Mouse (Mus musculus) right cerebral cortex, adult 2 months (tissue): ENCODE measurements around the gene Dact2.

Experiments used
- DNase-seq, 2 experiments: peaks; one replicate each; pipeline ENCODE4 v3.0.0; 2021 to 2022; ENCODE audit warnings: low spot score in 2 of 2

Gene Dact2

DNA sequence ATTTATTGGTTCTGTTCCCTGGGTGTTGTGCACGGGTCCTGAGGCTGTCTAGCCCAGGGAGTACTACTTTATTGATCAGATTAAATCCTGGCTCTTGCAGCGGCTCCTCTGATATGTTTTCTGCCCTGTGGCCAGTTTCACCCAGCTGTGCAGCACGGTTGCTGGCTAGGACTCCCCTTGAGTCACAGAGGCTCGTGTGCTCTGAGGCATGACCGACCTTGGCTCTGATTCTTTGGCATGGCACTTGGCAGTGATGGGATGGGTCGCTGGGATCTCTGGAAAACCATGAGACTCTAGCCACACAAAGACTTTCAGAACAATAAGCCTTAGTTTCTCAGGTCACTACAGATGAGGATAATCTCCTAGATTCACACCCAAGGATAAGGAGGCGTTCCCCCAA, 8.7 kb upstream of the Dact2 start:
- DNase-seq = no peak

DNA sequence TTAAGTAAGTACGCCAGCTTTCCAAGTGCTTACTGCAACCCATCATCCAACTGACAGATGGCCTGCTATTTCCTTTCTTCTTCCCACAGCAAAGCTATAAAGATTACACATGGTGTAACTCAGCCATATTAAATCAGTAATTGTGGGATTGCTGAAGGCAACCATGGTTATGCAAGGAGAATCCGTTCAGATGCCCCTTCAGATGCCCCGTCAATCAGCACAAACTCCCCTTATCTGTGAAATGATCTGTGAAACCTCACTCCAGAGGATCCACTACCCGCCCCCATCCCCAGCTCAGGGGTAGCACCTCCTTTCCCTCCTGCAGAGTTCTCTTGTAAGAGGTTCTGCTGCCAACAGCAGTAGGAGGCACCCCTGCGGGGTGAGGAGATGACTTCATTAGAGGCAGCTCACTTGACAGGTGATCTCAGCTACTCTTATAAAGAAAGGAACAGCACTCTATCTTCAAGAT, 3.0 kb upstream of the Dact2 start:
- DNase-seq = peak; percentile 56 to 66

DNA sequence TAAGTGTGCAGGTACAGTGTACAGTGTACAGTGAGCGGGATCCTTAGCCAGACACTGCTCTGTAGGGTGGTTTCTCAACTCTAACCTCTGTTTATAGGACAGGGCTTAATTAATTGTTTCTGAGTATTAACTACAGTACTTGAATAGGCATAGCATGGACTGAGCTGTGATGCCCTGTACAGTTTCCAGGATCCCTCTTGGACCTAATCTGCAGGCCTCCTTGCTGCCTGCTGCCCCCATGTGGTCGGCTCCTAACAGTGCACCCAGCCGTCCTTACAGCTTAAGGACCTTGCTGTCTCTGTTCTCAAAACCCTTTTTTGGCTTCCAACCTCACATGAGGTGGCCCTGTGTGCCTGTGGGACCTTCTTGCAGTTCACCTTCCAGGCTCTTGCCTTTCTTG, 2.0 kb upstream of the Dact2 start:
- DNase-seq = peak; percentile 71 to 83

DNA sequence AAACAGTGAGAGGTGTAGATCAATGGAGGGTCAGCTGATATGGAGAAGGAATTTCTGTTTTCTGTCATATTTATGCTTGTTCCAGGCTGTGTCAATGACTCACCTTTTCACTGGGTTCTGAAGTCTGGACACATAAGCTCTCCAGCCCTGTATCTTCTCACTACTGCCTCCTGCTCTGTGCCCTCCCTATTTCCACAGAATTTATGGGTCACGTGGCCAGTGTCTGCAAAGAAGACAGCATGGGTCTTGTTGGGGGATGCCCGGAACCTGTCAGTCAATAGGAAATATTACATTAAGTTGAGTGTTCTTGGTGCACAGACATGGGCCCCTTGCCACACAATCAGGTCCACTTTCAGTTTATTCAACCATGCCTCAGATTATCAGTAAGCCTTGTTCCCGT, 1.1 kb upstream of the Dact2 start:
- DNase-seq = no peak

DNA sequence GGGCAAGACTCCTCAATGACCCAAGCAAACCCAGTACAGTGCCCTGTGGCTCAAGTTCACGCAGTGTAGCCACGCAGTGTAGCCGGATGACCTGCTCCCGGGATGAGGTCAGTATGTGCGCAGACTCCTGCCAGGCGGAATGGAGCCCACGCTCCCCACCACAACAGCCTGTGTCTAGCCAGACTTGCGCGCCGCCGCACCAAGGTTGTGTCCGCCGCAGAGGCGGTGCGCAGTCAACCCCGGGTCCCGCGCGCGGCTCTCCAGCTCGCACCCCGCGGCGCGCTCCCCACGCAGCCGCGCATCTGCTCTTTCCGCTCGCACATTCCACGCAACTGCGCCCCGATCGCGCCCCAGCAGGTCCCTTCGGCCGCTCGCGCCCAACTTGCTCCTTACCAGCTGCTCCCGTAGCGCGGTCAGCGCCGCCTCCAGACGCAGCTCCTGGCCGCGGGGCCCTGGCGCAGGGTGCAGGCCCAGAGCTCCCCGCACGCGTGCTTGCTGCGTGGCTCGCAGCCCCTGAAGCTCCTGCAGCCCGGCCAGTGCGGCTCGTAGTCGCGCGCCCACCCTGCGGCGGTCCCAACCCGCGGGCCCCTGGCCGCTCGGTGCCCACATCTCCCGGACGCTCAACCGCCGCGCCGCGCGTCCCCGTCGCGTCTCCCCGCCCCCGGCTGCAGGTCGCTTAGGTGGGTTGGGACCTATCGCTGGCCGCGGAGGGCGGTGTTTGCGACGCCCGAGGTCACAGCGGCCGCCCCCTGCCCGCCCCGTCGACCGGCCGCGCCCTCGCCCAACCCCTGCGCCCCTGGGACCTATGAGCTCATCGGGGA, 773 bp downstream of the Dact2 start:
- DNase-seq = peak; percentile 61 to 73

DNA sequence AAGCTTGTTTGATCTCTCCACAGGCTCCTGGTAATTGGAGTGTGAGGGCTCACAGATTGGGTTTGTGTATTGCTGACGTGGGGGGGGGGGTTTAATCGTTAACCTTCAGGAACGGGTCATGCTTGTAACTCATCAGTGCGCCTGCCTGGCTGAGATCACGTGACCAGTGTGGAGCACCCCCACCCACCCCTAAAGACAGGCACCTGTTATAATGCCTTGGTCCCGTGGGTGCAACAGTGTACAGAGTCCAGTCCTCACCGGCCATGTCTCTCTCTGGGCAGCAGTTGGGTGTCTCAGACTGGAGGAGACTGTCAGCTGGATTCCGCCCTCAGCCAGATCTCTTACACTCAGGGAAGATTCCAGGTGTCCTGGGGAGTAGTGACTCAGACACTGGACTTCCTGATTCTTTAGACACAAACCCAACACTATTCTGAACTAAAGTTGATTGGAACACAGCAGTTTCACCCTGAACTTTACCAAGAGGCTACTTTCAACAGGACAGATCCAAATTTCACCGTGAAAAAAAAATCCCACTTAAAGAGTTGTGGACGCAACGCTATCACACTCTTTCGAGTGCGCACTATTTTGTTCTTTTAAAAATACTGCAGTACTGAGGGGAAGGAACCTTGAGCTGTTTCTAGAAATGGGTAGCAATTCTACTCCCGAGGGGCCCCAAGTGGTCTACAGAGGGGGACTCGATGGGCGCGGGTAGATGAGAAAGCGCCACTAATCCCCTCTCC, 1.6 kb downstream of the Dact2 start:
- DNase-seq = peak; percentile 27 to 41

DNA sequence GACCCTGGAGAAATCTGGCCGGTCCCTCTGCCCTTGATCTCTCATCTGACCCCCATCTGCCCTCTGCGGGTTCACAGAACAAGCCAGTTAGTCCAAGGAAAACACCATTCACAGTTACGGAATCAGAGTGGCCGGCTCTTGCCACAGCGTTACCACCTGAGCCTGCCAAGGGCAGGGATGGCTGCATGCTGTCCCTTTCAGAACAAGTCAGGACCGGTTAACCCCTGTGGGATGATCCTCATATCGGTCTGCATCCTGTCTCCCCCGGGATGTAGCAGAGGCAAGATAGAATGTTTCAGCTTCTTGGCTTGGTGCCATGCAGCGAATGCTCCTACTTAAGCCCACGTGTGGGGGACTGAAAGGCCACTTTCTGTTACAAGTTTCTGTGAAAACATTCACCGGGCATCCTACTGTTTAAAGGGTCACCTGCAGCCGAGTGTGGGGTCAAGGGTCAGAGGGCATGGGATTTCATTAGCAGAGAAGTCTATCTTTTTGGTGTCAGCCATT, 2.8 kb downstream of the Dact2 start:
- peak in 1 of 2 experiments; percentile 40 for DNase-seq

DNA sequence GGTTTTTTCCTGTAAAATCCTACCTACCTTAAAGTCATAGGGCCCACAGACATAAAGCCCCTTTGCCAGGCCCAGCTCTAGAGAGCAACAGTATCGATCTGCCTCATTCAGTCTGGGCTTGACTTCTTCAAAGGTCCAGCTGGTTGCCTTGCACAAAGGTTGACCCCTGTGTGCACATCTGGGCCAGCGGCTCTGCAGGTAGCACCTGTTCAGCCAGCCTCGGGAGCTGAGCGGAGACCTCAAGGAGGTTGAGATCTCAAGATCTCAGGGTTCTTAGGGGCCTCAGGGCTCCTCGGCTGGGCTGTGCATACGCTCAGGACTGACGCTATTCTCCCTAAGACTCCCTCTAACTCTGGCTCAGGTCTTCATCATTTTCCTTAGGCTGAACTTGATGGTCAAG, 3.9 kb downstream of the Dact2 start:
- DNase-seq = no peak

DNA sequence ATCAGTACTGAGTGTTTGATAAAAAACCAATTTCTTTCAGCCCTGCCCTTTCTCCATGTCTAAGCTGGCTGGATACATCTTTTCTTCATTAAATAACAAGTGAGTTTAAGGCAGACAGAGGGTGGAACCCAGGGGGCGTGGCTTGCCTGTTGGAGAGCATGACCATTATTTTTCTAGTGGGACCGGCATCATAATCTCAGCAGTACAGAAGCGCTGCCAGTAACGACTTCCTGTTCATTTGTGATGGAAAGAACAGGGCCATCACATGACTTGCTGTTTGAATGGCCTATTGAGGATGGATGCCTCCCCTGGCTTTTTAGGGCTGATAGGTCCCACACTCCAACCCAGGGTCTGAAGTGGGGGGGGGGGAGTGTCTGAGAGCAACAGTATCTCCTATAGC, 4.5 kb downstream of the Dact2 start:
- no peak for DNase-seq

DNA sequence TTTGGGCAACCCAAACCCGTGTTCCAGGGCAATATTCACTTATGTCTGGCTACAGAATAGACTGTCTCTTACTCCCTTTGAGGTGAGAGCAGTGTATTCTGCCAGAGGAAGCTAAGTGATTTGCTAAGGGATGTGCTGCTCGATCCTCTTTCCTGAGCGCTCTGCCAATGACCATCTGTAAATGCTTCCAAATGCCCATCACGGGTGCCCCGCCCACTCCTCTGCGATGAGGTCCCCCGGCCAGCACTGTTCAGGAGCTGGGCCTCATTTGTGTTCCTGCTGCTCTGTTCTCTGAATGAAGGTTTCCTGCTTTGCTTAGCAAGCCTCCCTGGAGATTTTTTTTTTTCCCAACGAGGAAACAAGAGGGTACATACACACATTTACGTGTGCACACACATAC, 11.2 kb downstream of the Dact2 start:
- no peak for DNase-seq

DNA sequence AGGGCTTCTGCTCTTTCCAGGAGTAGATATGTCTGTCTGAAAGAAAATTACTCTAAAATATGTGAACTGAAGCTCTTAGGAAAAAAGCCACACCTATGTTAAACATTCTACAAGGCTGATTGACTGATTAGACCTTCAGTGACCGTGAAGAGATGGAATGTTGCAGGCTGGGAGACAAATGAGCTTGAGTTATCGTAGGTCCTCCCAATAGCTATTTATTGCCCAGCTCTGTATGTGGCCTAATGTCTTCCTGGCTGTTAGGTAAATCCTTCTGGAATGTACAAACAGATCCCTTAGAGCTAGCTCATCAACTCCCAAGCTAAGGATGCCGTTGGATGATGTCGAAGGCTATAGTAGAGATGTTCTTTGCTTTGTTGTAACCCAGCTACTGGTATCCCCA, 11.7 kb downstream of the Dact2 start:
- DNase-seq = no peak

DNA sequence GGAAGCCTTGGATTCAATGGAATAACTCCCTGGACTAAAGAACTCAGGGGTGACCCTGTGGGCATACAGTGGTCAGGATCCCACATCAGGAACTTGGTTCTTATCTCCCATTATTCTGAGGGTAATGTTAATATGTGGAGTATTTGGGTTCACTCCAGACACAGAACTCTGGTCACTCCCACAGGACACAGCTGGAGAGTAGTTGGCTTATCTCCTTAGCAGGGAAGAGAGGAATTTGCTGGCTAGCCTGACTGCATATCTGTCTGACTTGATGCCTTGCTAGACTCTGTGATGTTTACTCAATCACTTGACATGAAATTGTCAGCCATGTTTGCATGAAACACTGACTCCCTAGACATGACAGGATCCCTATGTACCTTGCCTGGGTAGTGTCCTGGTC, 15.6 kb downstream of the Dact2 start:
- no peak for DNase-seq

DNA sequence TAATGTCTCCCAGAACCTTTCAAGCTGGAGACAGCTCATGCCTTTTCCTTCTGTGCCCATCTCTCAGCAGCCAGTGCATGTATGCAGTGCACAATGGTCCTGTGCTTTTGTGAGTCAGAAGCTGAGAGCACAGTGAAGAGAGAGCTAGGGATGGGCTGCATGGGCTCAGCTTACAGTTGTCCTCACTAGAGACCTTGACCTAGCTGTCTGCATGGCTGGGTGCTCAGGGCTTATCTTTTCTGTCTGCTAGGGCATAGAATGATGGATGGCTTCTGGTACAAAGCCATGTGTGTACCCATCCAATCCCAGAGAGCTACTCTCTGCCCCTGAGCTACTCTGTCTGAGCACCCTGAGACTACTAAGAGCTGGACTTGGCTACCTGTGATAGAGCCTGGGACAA, 17.0 kb downstream of the Dact2 start:
- DNase-seq = no peak

DNA sequence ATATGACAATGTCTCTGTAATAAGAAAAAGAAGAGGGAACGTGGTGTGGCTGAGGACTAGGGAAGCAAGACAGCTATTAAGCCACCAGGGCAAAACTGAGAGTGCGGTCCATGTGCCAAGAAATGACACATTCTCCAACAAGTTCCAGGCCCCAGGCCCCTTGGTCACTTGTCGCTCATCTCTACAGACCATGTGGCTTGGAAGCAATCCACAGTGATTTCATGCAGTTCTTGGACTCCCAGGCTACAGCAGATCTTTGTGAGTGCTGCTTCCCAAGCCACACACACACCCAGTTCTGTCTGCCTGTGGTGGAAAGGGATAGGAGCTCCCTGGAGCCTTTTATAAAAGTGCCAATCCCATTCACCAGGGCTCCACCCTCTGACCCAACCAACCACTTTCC, 17.9 kb downstream of the Dact2 start:
- DNase-seq = no peak

DNA sequence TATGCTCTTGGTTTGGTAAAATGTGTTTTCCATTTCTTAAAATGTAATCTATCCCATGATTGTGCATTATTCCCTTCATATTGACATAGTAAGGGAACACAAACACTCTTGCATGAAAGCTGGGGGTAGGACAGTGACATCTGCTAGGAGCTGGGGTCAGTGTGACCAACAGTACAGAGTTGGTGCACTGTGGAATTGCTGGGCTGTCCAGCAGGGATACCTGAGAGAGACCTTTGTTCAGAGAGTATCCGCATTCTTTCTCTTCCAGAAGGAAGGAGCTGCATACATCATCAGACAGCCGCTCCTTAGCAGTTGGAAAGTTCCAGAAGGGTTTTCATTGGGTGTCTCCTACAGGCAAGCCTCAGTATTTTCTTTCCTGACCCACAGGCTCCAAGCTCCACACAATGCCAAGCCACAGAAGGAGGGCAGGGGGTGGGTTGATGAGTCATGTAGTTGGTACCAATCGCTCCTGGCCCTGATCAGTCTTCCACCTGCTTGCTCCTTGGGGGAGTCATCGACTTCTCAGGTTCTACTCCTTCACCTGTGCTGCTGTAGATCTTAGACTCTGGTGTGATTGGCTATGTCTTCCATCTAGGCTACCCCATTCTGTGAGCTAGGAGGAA, 19.8 kb downstream of the Dact2 start:
- DNase-seq = no peak

DNA sequence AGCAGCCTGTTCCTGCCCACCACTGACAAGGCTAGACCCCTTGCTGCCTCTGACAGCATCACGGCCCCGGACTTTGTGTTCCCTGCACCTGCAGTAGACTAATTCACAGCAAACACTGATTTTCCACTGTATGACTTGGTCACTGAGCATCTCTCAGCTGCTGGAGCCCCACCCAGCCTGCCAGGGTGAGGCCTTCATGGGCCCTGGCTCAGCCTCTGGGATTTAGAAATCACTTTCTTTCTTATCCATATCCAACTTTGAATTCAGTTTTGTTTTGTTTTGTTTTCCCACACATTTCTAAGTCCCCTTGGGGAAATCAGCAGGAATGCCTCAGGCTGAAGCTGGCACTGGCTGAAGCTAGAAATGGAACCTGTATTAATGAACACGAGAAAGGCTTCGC, 20.4 kb downstream of the Dact2 start:
- no peak for DNase-seq

DNA sequence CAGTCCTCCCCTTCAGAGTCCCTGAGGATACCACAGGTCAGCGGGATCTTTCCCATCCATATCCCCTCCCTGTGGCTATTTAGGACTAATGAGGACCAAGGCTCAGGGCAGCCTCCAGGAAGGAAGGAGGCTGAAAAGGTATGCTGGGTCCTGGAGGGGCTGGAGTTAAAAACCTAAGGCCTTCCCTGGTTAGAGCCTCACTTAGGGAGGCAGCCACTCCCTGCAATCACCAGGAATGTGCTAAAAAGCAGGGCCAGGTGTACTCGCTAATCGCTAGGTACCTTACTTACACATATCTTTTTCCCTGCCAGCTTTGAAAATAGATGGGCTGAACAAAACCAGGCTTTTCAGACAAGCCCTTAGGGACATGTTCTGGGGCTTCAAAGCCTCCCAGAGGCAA, 21.2 kb downstream of the Dact2 start:
- no peak for DNase-seq

DNA sequence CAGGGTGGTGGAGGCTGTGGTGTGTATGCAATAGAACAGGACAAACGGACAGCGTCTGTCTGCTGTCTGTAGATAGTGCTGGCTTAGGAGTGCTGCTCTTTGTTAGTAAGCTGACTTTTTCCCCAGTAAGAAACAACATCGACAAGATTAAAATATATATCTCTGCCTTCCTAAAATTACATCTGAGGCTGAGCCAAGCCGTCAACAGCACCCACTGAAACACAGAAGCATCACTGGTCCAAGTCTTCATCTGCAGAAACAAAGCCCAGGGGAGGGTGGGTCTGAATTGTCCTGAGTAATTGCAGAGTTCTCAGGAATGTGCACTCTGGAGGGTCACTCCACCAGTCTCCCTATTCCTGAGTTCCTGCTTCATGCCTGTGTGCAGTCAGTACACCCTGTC, 25.2 kb downstream of the Dact2 start:
- DNase-seq = no peak

DNA sequence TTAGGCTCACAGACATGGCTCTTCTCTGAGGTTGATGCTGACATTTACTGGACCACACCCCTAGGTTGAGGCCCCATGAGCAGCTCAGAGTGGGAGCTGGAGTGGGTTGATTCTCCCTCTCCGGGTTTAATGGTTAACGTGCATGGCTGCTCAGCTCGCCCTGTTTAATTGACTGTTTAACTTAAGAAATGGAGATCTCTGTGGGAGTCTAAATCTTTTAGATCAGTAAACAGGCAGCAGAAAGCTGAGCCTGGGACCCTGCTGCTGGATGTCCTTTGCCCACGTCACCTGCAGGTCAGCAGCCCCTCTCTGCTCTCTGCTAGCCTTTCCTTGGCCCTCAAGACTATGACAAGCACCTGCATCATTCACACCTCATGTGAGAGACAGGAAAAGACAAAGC, 25.6 kb downstream of the Dact2 start:
- DNase-seq = no peak

DNA sequence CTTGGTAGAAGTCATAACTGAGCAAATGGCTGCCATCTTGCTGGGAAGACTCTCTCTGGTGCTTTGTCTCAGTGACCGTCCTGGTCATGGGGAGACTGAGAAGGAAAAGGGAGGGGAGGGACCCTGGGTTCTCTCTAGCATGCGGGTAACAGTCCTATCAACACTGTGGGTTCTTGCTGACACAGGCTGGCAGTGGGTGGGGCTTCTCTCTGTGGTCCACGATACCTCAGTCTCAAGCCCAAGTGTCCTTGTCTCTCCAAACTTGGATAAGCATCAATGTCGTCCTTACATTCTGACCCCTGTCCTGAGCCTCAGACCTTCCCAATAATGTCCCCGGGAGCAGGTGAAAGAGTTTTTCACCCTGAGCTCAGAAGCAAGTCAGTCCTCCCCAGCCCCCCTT, 26.1 kb downstream of the Dact2 start:
- DNase-seq = no peak

DNA sequence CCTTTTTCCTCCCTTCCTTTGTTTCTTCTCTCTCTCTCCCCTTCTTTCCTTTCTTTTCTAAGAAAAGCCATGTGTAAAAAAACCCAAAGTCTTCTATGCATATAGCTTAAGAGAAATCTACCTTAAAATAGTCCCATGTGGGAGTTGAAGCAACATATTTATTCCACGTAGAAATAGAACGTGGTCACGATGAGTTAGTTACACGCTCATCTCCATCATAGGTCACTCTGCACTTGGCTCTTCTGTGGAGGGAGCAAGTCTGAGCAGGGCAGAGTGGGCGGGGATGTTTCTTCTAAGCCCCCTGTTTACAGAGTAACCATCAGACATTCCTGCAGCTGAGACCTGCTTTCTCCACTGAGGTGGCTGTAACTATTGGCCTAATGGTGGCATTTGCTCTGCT, 27.1 kb downstream of the Dact2 start:
- DNase-seq = no peak

DNA sequence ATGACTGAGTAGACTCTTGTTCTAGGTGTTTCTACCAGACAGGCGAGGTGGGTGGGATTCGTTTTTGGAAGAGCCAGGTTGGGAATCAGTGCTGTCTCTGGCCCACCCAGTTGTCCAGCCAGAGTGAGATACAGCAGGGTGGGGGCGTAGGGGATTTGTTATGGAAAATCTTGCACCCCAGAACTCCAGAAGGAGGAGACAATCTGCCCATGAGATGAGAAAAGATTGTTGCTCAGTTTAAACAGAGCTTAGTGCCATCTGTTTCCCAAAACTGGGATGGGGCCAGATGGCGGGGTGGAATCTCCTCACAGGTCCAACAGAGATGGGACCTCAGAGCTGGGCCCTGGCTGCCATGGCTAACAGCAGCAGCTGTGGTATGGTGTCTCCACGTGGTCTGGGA, 28.4 kb downstream of the Dact2 start:
- peak; percentile 81 to 85 for DNase-seq

DNA sequence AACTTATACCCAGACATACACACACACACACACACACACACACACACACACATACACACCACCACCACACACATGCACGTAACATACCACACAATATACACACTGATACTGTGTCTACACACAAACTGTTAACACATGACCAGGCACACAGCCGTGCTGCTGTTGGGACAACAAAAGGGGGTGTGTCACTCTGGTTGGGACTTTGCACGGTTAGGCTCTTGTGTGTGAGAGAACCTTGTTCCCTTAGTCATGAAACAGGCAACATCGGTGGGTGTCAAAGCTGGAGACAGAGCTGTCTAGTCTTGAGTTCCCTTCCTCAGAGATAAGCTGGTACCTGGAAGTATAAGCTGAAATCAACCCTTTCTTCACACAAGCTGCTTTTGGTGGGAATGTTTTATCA, 29.1 kb downstream of the Dact2 start:
- DNase-seq = no peak
